Mouse (Mus musculus): ENCODE data around the gene Fcho1. TPM values are rescaled to one million over a fixed set of nuclear protein-coding genes. Genes with fewer than 3 reads are reported as not detected.
A peak's percentile ranks its signal among the peaks of the same experiment; 100 is the strongest.
"Not testable (repeated sequence)": the region's sequence is repeated elsewhere in the genome, so short reads cannot be mapped to it uniquely, and the experiment has no call there.

Gene Fcho1
- total and polyA plus RNA-seq, 2 experiments from 2014 or later, result 89.5 to 114 TPM

- H3K9ac ChIP-seq (replicated peaks; ENCODE audit: low read length, poor library complexity, severe bottlenecking); H3K4me2 ChIP-seq (ENCODE audit: low read depth, low read length, poor library complexity, severe bottlenecking); H3K36me3 ChIP-seq (ENCODE audit: insufficient read depth, low read length); DNase-seq (ENCODE audit: low spot score); H3K27ac ChIP-seq (ENCODE audit: low read depth, low read length); H3K9me3 ChIP-seq (ENCODE audit: low read length); H3K27me3 ChIP-seq (ENCODE audit: insufficient read depth, low read length); H3K4me1 ChIP-seq (ENCODE audit: insufficient read depth, low read length); ATAC-seq (ENCODE audit: low FRiP score); H3K4me3 ChIP-seq (ENCODE audit: low read depth, low read length): not testable (repeated sequence)
- TF ChIP-seq CTCF (IDR thresholded peaks at IDR 0.05), result peak; percentile 28; the same call in 1 of the 2 replicates
- WGBS, result 83% methylated on average over 6 of the region's 6 CpGs
Measured at GRCm38 (mm10) chr8:71749321-71750075, 24.0 kb upstream of the Fcho1 start.

DNA sequence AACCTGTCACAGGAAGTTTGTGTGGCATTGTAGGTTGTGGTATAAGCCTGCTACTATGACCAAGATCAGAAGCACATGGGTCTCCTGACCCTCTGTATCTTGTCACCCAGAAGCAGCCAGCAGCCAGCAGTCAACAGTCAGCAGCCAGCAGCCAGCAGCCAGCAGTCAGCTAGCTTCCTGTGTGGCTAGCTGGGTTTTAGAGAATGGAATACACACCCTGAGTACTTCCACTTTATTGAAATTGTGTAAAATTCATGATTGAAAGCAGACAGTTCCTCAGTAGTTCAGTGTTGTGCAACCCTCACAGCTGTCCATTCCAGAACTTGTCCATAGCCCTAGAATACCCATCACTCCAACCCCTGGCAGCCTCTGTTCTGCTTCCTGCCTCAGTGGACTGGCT lies 21.6 kb upstream of the Fcho1 start:
- H3K27ac ChIP-seq (ENCODE audit: low read depth, low read length); ATAC-seq (ENCODE audit: low FRiP score); H3K4me3 ChIP-seq (ENCODE audit: low read depth, low read length); H3K36me3 ChIP-seq (ENCODE audit: insufficient read depth, low read length); H3K4me2 ChIP-seq (ENCODE audit: low read depth, low read length, poor library complexity, severe bottlenecking); DNase-seq (ENCODE audit: low spot score); H3K9ac ChIP-seq (replicated peaks; ENCODE audit: low read length, poor library complexity, severe bottlenecking); H3K27me3 ChIP-seq (ENCODE audit: insufficient read depth, low read length); H3K9me3 ChIP-seq (ENCODE audit: low read length); H3K4me1 ChIP-seq (ENCODE audit: insufficient read depth, low read length): not testable (repeated sequence)

- 87% methylated on average over 1 of the region's 1 CpGs for WGBS
- no peak overlapping the region for H3K4me2 ChIP-seq (ENCODE audit: low read depth, low read length, poor library complexity, severe bottlenecking)
- H3K36me3 ChIP-seq (ENCODE audit: insufficient read depth, low read length), result no peaks in the 10 kb centered on the region
- no peak for ATAC-seq (ENCODE audit: low FRiP score)
- H3K27ac ChIP-seq (ENCODE audit: low read depth, low read length), result no peak overlapping the region
- no peaks in the 10 kb centered on the region for H3K9me3 ChIP-seq (ENCODE audit: low read length)
- no peaks in the 10 kb centered on the region for H3K4me1 ChIP-seq (ENCODE audit: insufficient read depth, low read length)
- H3K27me3 ChIP-seq (ENCODE audit: insufficient read depth, low read length), result no peaks in the 10 kb centered on the region
- no peak for DNase-seq (ENCODE audit: low spot score)
- no peak overlapping the region for H3K4me3 ChIP-seq (ENCODE audit: low read depth, low read length)
- no peak overlapping the region for H3K9ac ChIP-seq (replicated peaks; ENCODE audit: low read length, poor library complexity, severe bottlenecking)
- no peak for TF ChIP-seq CTCF (IDR thresholded peaks at IDR 0.05)
Measured at GRCm38 (mm10) chr8:71745322-71745721, 19.8 kb upstream of the Fcho1 start.

- TF ChIP-seq CTCF (IDR thresholded peaks at IDR 0.05), result no peak
- Histone ChIP-seq H3K9ac (replicated peaks; ENCODE audit: low read length, poor library complexity, severe bottlenecking) (no peak overlapping the region), H3K4me1 (ENCODE audit: insufficient read depth, low read length) (no peaks in the 10 kb centered on the region), H3K4me2 (ENCODE audit: low read depth, low read length, poor library complexity, severe bottlenecking) (no peak overlapping the region), H3K9me3 (ENCODE audit: low read length) (no peaks in the 10 kb centered on the region), H3K4me3 (ENCODE audit: low read depth, low read length) (no peak overlapping the region), H3K27ac (ENCODE audit: low read depth, low read length) (no peak overlapping the region), H3K27me3 (ENCODE audit: insufficient read depth, low read length) (no peaks in the 10 kb centered on the region), H3K36me3 (ENCODE audit: insufficient read depth, low read length) (no peaks in the 10 kb centered on the region)
- DNase-seq (ENCODE audit: low spot score), result no peak
- WGBS, result 63% methylated on average over 2 of the region's 2 CpGs
- ATAC-seq (ENCODE audit: low FRiP score), result no peak
Measured at GRCm38 (mm10) chr8:71742783-71743182, 17.3 kb upstream of the Fcho1 start.

- H3K4me2 ChIP-seq (ENCODE audit: low read depth, low read length, poor library complexity, severe bottlenecking), result peak overlapping the region; percentile 61
- no peak overlapping the region for H3K27ac ChIP-seq (ENCODE audit: low read depth, low read length)
- H3K9ac ChIP-seq (replicated peaks; ENCODE audit: low read length, poor library complexity, severe bottlenecking), result peak overlapping the region; percentile 33; the same call in 1 of the 2 replicates
- H3K36me3 ChIP-seq (ENCODE audit: insufficient read depth, low read length), result no peaks in the 10 kb centered on the region
- no peaks in the 10 kb centered on the region for H3K4me1 ChIP-seq (ENCODE audit: insufficient read depth, low read length)
- H3K4me3 ChIP-seq (ENCODE audit: low read depth, low read length), result peak overlapping the region; percentile 29
- WGBS, result under 1% methylated on average over 18 of the region's 19 CpGs
- ATAC-seq (ENCODE audit: low FRiP score), result peak; percentile 32; the same call in 1 of the 2 replicates
- no peaks in the 10 kb centered on the region for H3K9me3 ChIP-seq (ENCODE audit: low read length)
- no peak for DNase-seq (ENCODE audit: low spot score)
- TF ChIP-seq CTCF (IDR thresholded peaks at IDR 0.05), result no peak
- no peaks in the 10 kb centered on the region for H3K27me3 ChIP-seq (ENCODE audit: insufficient read depth, low read length)
Measured at GRCm38 (mm10) chr8:71741687-71742114, 16.2 kb upstream of the Fcho1 start.

DNA sequence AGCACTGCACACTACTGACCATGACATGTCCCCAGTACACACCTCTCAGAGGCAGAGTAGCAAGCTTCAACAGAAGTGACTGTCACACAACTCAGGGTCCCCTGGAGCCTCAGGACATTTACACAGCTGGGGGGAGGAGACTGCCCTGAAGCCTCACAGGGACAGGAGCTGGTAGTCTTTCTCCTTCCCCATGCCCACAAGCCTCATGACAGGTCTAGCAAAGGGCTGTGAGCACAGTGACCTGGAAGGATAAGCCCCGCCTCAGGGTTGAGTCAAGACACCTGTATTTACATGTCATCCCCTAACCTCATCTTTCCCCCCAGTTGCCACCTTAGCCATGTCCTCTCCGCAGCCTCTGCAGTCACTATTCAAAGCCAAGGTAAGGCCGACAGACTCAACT lies 15.7 kb upstream of the Fcho1 start:
- Histone ChIP-seq H3K4me2 (ENCODE audit: low read depth, low read length, poor library complexity, severe bottlenecking) (peak overlapping the region; percentile 61), H3K27me3 (ENCODE audit: insufficient read depth, low read length) (no peaks in the 10 kb centered on the region), H3K9ac (replicated peaks; ENCODE audit: low read length, poor library complexity, severe bottlenecking) (peak overlapping the region; percentile 33; the same call in 1 of the 2 replicates), H3K9me3 (ENCODE audit: low read length) (no peaks in the 10 kb centered on the region), H3K4me1 (ENCODE audit: insufficient read depth, low read length) (no peaks in the 10 kb centered on the region), H3K36me3 (ENCODE audit: insufficient read depth, low read length) (no peaks in the 10 kb centered on the region), H3K4me3 (ENCODE audit: low read depth, low read length) (peak overlapping the region; percentile 29), H3K27ac (ENCODE audit: low read depth, low read length) (no peak overlapping the region)
- 50% methylated on average over 3 of the region's 3 CpGs for WGBS
- DNase-seq (ENCODE audit: low spot score) (no peak), ATAC-seq (ENCODE audit: low FRiP score) (0 out of 2 replicates have a peak, but pooled peaks have one; percentile 8)
- TF ChIP-seq CTCF (IDR thresholded peaks at IDR 0.05), result no peak

GRCm38 (mm10) chr8:71738316-71738715 lies 12.8 kb upstream of the Fcho1 start:
- not testable (repeated sequence) for H3K27me3 ChIP-seq (ENCODE audit: insufficient read depth, low read length); ATAC-seq (ENCODE audit: low FRiP score); DNase-seq (ENCODE audit: low spot score); H3K4me3 ChIP-seq (ENCODE audit: low read depth, low read length); H3K9me3 ChIP-seq (ENCODE audit: low read length); H3K9ac ChIP-seq (replicated peaks; ENCODE audit: low read length, poor library complexity, severe bottlenecking); H3K36me3 ChIP-seq (ENCODE audit: insufficient read depth, low read length); H3K4me2 ChIP-seq (ENCODE audit: low read depth, low read length, poor library complexity, severe bottlenecking); H3K4me1 ChIP-seq (ENCODE audit: insufficient read depth, low read length); H3K27ac ChIP-seq (ENCODE audit: low read depth, low read length)

All from midbrain, postnatal 0 days (tissue).